Mouse (Mus musculus) left cerebral cortex, postnatal 10 days (tissue): ENCODE measurements at regions not wholly inside any gene's neighbourhood (a gene's known extent, or its start where the extent isn't known, plus 50 kb on each side); places are given as distances from the start of the nearest gene placed in this dataset.

ENCODE experiments used
- DNase-seq, 2 experiments: peaks; one replicate each; pipeline ENCODE4 v3.0.0; 2021 to 2022; ENCODE audit warnings: low spot score in 2 of 2, mixed read lengths in 1 of 2; ENCODE audit errors: extremely low spot score in 1 of 2
- intact Hi-C: fragments of 180-260 bp; cut with DNase I; formaldehyde crosslinking; loops from one replicate; pipeline ENCODE4 v1.15.1; 2025

GRCm38 (mm10) chr5:43339671-43340070 lies 106.7 kb downstream of the Cpeb2 start:
- intact Hi-C loops = no loop called here
- no peak for DNase-seq

DNA sequence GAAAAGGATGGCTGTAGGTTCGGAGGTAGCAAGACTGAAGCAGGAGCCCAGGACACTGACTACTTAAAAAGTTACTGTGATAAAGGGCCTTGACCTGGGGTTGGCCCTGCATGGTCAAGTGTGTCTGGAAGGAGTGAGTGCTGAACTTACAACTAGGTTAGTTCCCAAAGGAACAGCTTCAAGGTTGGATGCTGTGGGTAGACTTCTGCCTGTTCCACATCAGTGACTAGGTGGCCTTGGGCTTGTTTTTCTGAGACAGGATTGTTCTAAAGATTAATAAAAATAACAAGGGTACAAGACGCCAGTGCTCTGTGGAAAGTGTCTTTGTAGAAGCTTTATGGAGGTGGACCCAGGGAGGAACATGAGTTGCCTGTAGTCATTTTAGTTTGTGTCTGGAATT lies 108.5 kb downstream of the Cpeb2 start:
- no peak for DNase-seq
- intact Hi-C loops = no loop called here

GRCm38 (mm10) chr5:43344441-43344840 lies 111.5 kb downstream of the Cpeb2 start:
- no peak for DNase-seq
- intact Hi-C loops = no loop called here

DNA sequence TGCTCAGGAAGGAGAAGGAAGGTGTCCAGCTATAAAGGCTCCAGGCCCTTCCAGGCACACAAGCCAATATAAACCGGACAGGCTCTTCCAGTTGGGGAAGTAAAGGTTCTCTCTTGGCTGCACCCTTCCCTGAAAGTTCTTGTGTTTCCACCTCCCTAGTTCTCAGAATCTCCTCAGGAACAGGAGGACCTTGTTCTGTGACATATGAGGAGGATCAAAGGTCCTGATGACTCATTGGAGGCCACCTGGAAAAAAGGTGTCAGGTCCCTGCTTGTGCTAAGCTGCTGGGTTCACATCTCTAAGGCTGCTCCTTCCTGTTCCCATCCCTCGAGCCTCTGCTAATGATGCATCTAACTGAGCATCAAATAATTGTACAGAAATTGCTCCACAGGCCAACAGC lies 118.0 kb downstream of the Cpeb2 start:
- intact Hi-C loops = no loop called here
- no peak for DNase-seq

- intact Hi-C loops = no loop called here
- DNase-seq = no peak
These were observed 120.3 kb downstream of the Cpeb2 start for GRCm38 (mm10) chr5:43353021-43353990.

GRCm38 (mm10) chr5:43354351-43354942 lies 121.5 kb downstream of the Cpeb2 start:
- no peak for DNase-seq
- intact Hi-C loops = no loop called here

- intact Hi-C loops = no loop called here
- peak; percentile 34 to 93 for DNase-seq
These were observed 122.1 kb downstream of the Cpeb2 start for GRCm38 (mm10) chr5:43355026-43355580.

DNA sequence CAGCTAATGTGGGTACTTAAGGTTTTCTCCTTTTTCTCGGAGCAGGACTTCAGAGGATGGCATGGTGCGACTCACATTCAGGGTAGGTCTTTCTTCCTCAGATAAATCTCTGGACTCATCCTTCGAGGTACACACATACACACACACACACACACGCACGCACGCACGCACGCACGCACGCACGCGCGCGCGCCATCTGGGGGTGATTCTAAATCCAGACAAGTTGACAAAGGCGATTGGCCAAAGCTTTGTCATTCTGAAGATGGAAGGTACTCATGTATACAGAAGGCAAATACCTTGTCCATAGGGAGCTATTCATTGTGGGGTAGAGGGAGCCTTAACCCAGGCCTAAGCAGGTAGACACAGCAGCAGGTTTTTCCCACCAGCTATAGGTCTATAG lies 122.9 kb downstream of the Cpeb2 start:
- intact Hi-C loops = no loop called here
- DNase-seq = no peak

DNA sequence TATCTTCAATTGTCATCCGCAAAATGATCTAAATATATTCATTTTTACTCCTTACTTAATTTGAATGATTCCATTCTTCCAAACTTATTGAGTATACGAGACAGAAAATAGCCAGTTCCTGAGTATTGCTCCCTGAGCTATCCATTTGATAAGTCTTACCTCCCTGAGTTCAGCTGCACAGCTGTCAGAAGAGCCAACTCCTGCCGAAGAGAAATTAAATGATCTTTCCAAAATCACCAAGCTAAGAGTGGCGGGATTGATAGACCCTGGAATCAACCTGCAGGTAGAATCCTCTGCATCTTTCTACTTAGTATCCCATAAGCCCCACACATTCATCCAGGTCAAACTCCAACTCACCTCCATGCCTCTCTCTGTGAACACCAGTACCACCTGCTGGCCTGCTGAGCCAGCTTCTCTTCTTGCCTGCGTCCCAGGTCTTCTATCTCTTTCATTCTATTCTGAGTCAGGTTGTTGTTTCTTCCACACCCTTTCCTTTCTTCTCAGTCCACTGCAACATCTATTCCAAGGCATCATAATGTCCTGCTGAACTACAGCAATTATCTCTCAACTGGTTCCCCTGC lies 124.2 kb downstream of the Cpeb2 start:
- no peak for DNase-seq
- intact Hi-C loops = no loop called here

- intact Hi-C loops = no loop called here
- DNase-seq = no peak
These were observed 124.9 kb downstream of the Cpeb2 start for GRCm38 (mm10) chr5:43357901-43358300.

- intact Hi-C loops = no loop called here
These were observed 126.2 kb downstream of the Cpeb2 start for GRCm38 (mm10) chr5:43358928-43359765.

GRCm38 (mm10) chr5:43360298-43360697 lies 127.3 kb downstream of the Cpeb2 start:
- DNase-seq = peak in 1 of 2 experiments; percentile 46
- intact Hi-C loops = loop anchor here (5.0 to 10.0 kb wide), 3 partner anchors 125 to 1473 kb away; partner anchors contain the start of gene Cpeb2

More at GRCm38 (mm10) chr5:43358928-43359765, 126.2 kb downstream of the Cpeb2 start:
- no peak for DNase-seq

DNA sequence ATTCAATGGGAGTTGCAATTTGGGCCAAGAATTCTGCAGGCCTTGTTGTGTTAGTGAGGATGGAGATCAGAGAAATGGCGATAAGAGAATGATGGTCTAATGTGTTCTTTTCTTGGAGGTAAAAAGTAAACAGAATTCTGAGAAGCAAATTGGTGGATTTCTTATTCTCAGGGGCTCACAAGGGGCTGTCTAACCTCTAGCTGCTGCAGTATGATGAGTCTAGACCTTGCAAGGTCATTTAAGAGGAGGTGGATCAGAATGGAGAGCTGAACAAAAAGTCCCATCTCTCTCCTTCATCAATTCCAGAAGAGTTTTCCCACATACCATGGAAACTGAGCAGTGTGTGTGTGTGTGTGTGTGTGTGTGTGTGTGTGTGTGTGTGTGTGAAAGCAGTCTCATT lies 128.1 kb downstream of the Cpeb2 start:
- intact Hi-C loops = loop anchor here (5.0 to 10.0 kb wide), 3 partner anchors 126 to 1474 kb away; partner anchors contain the start of gene Cpeb2
- no peak for DNase-seq

DNA sequence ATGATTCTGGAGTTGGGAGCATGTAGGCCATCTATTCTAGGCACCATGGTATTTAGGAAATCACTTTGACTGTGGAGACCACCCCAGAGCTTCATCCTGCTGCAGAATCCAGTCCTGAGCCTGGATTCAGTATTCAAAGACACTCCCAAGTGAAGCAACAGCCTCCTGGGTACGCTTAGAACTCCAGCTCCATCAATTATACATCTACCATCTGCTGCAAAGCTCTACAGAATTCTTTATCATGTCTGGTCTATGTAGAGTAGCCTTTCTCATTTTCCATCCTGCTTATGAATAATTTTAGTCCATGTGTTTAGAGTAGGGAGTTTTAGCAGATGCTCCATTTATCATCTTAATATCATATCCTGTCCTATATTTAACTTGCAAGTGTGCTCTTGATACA lies 139.4 kb downstream of the Cpeb2 start:
- no peak for DNase-seq
- intact Hi-C loops = no loop called here

GRCm38 (mm10) chr5:43384689-43385375 lies 130.5 kb upstream of the C1qtnf7 start:
- intact Hi-C loops = no loop called here
- DNase-seq = no peak

GRCm38 (mm10) chr5:43390997-43391396 lies 124.3 kb upstream of the C1qtnf7 start:
- intact Hi-C loops = loop anchor here (10.0 kb wide), 1 partner anchor 156 kb away; the partner anchor contains the start of gene Cpeb2
- DNase-seq = no peak

- peak; percentile 7 to 44 for DNase-seq
- intact Hi-C loops = loop anchor here (10.0 kb wide), 1 partner anchor 157 kb away; the partner anchor contains the start of gene Cpeb2
These were observed 123.8 kb upstream of the C1qtnf7 start for GRCm38 (mm10) chr5:43391412-43392029.
